Mouse (Mus musculus): Measurements from ENCODE around the gene Clca3a2.

DNA sequence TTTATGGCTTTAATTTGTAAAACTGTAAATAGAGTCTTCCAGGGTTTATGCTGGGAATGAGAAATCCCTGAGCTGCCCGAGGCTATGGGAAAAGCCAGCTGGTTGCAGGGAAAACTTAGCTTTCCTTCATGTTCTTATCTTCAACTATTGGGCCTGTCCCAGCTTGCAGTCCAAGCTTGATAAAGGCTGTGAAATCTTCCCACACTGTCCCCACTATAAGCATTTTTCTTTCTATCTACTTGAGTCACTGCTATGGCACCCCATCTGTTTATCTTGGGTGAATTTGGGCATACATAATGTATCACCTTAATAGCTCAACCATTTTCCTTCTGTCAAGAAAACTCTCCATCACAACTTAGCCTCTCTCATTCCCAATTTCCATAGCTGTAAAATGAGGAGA, 1.3 kb upstream of the Clca3a2 start:
- TF ChIP-seq POLR2A (IDR thresholded peaks at IDR 0.05; ENCODE audit: insufficient read depth, low read depth, low read length) (no peak), CTCF (IDR thresholded peaks at IDR 0.05; ENCODE audit: insufficient read depth, low read depth, low read length) (no peak)

Data from olfactory bulb, adult 2 months (tissue).